Mouse (Mus musculus) forebrain, embryonic 14.5 days (tissue): Measurements from ENCODE around the gene Sun3. TPM values are rescaled to one million over a fixed set of nuclear protein-coding genes. Genes with fewer than 3 reads are reported as not detected.
A peak's percentile ranks its signal among the peaks of the same experiment; 100 is the strongest.

Experiments
- ATAC-seq: fragments of 200-750 bp; cut with Nextera tagmentation; 2 replicates; pipeline ENCODE4 v1.8.0; 2017; ENCODE audit warnings: mild to moderate bottlenecking, moderate library complexity
- DNase-seq: peaks from one replicate; pipeline ENCODE4 v3.0.0-alpha.2; 2015; ENCODE audit warnings: low spot score
- H3K27ac ChIP-seq: fragments of 300-500 bp; sonication (generic); 2 replicates; pipeline ENCODE4 v1.5.1; 2014; ENCODE audit warnings: low read depth, mild to moderate bottlenecking, control low read depth, low read length, moderate library complexity
- H3K27me3 ChIP-seq: fragments of 300-500 bp; sonication (generic); replicated peaks from 2 replicates; pipeline ENCODE4 v1.6.1; 2014; ENCODE audit warnings: low read length, control low read depth, mixed read lengths; ENCODE audit not compliant: control insufficient read depth, insufficient read depth
- H3K36me3 ChIP-seq: fragments of 300-500 bp; sonication (generic); 2 replicates; pipeline ENCODE4 v1.6.1; 2014; ENCODE audit warnings: low read length, control low read depth; ENCODE audit not compliant: control insufficient read depth, insufficient read depth
- H3K4me1 ChIP-seq: fragments of 300-500 bp; sonication (generic); 2 replicates; pipeline ENCODE4 v1.6.1; 2014; ENCODE audit warnings: antibody characterized with exemption, low read length, control low read depth; ENCODE audit not compliant: control insufficient read depth, insufficient read depth
- H3K4me2 ChIP-seq: fragments of 300-500 bp; sonication (generic); 2 replicates; pipeline ENCODE4 v1.6.1; 2014; ENCODE audit warnings: mild to moderate bottlenecking, control low read depth, low read length
- H3K4me3 ChIP-seq: fragments of 300-500 bp; sonication (generic); 2 replicates; pipeline ENCODE4 v1.5.1; 2014; ENCODE audit warnings: low read depth, low read length, control low read depth
- H3K9ac ChIP-seq: fragments of 300-500 bp; sonication (generic); 2 replicates; pipeline ENCODE4 v1.6.1; 2014; ENCODE audit warnings: mild to moderate bottlenecking, low read length, control low read depth, moderate library complexity
- H3K9me3 ChIP-seq: fragments of 300-500 bp; sonication (generic); replicated peaks from 2 replicates; pipeline ENCODE4 v1.6.1; 2016; ENCODE audit warnings: low read length, control low read depth, mixed read lengths; ENCODE audit not compliant: control insufficient read depth
- WGBS: fragments of 180-500 bp; shearing (Covaris S2); extraction: QIAGEN DNeasy Blood & Tissue Kit; methylation state at CpG from one replicate; pipeline ENCODE4 v1.1.7; 2014; 5-methylcytosine and 5-hydroxymethylcytosine counted together
- polyA plus RNA-seq: library from polyadenylated mRNA; unstranded; fragments of >200 nt; fragmentation: Nextera tagmentation; extraction: Ambion mirVana; gene quantifications from 2 replicates; pipeline ENCODE4 v1.2.1, GENCODE M21; 2014

The Sun3 gene
- polyA plus RNA-seq, 1 experiment from 2014 or later = 0.19 TPM

GRCm38 (mm10) chr11:9047044-9047443 is 1.7 kb downstream of the Sun3 start:
- Histone ChIP-seq H3K27ac (no peak overlapping the region), H3K4me1 (no peaks in the 10 kb centered on the region; the same call in 1 of the 2 replicates), H3K9ac (no peak overlapping the region), H3K36me3 (no peaks in the 10 kb centered on the region), H3K4me2 (no peak overlapping the region), H3K27me3 (peaks cover 6% of the 10 kb centered on the region; the same call in 1 of the 2 replicates), H3K4me3 (no peak overlapping the region), H3K9me3 (no peaks in the 10 kb centered on the region)
- no peak for ATAC-seq
- DNase-seq = peak; percentile 4
- 83% methylated on average over 5 of the region's 5 CpGs for WGBS

GRCm38 (mm10) chr11:9046546-9046945 is 2.2 kb downstream of the Sun3 start:
- no peak for DNase-seq

GRCm38 (mm10) chr11:9031530-9031929 is 17.3 kb downstream of the Sun3 start:
- no peaks in the 10 kb centered on the region for H3K36me3 ChIP-seq
- H3K4me2 ChIP-seq = no peak overlapping the region
- H3K27ac ChIP-seq = no peak overlapping the region
- H3K9ac ChIP-seq = no peak overlapping the region
- no peaks in the 10 kb centered on the region for H3K9me3 ChIP-seq
- ATAC-seq (no peak), DNase-seq (no peak)
- 85% methylated on average over 2 of the region's 2 CpGs for WGBS
- H3K27me3 ChIP-seq = no peaks in the 10 kb centered on the region
- no peaks in the 10 kb centered on the region for H3K4me1 ChIP-seq
- H3K4me3 ChIP-seq = no peak overlapping the region

More at GRCm38 (mm10) chr11:9046546-9046945, 2.2 kb downstream of the Sun3 start:
- no peak for ATAC-seq
- H3K9ac ChIP-seq = no peak overlapping the region
- H3K9me3 ChIP-seq = no peaks in the 10 kb centered on the region
- H3K4me3 ChIP-seq = no peak overlapping the region
- H3K27ac ChIP-seq = no peak overlapping the region
- peaks cover 6% of the 10 kb centered on the region; the same call in 1 of the 2 replicates for H3K27me3 ChIP-seq
- WGBS = 85% methylated on average over 2 of the region's 2 CpGs
- no peaks in the 10 kb centered on the region for H3K36me3 ChIP-seq
- H3K4me1 ChIP-seq = no peaks in the 10 kb centered on the region; the same call in 1 of the 2 replicates
- no peak overlapping the region for H3K4me2 ChIP-seq

GRCm38 (mm10) chr11:9025211-9025610 is 23.6 kb downstream of the Sun3 start:
- H3K9ac ChIP-seq = no peak overlapping the region
- no peaks in the 10 kb centered on the region for H3K4me1 ChIP-seq
- H3K4me3 ChIP-seq = no peak overlapping the region
- no peaks in the 10 kb centered on the region for H3K36me3 ChIP-seq
- H3K4me2 ChIP-seq = no peak overlapping the region
- H3K27ac ChIP-seq = no peak overlapping the region
- H3K9me3 ChIP-seq = no peaks in the 10 kb centered on the region
- ATAC-seq (no peak), DNase-seq (no peak)
- WGBS = 71% methylated on average over 3 of the region's 3 CpGs
- H3K27me3 ChIP-seq = no peaks in the 10 kb centered on the region

- Histone ChIP-seq H3K4me2 (no peak overlapping the region), H3K9ac (no peak overlapping the region), H3K27ac (no peak overlapping the region), H3K9me3 (no peaks in the 10 kb centered on the region), H3K36me3 (no peaks in the 10 kb centered on the region), H3K27me3 (no peaks in the 10 kb centered on the region), H3K4me3 (no peak overlapping the region), H3K4me1 (no peaks in the 10 kb centered on the region)
- ATAC-seq = no peak
- DNase-seq = no peak
- 80% methylated on average over 7 of the region's 7 CpGs for WGBS
Measured at GRCm38 (mm10) chr11:9024782-9025181, 24.0 kb downstream of the Sun3 start.

DNA sequence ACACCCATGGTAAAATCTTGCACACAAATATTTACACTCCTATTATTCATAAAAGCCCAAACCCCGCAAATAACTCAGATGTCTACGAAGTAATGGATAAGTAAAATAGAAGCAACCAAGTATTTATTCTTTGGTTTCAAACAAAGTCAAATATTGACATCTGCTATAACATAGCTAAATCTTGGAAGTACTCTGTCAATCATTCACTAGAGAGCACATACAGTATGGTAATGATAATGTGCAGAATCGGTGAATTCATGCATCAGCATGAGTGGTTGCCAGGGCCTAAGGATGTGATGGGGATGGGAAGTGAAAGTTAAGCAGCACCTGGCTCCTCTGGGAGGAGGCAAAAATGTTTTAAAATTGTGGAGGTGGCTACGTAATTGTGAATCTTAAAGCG is 28.6 kb downstream of the Sun3 start:
- Histone ChIP-seq H3K4me1 (no peaks in the 10 kb centered on the region), H3K9me3 (no peaks in the 10 kb centered on the region), H3K4me2 (no peak overlapping the region), H3K36me3 (no peaks in the 10 kb centered on the region), H3K4me3 (no peak overlapping the region), H3K27ac (no peak overlapping the region), H3K27me3 (no peaks in the 10 kb centered on the region), H3K9ac (no peak overlapping the region)
- WGBS = 92% methylated on average over 5 of the region's 5 CpGs
- ATAC-seq (no peak), DNase-seq (no peak)

GRCm38 (mm10) chr11:9018491-9019267 is 30.1 kb downstream of the Sun3 start:
- Histone ChIP-seq H3K4me3 (no peak overlapping the region), H3K27me3 (no peaks in the 10 kb centered on the region), H3K9ac (no peak overlapping the region), H3K36me3 (no peaks in the 10 kb centered on the region), H3K4me1 (no peaks in the 10 kb centered on the region), H3K4me2 (no peak overlapping the region), H3K27ac (no peak overlapping the region), H3K9me3 (no peaks in the 10 kb centered on the region)
- no peak for ATAC-seq
- no peak for DNase-seq
- WGBS = 74% methylated on average over 6 of the region's 6 CpGs

DNA sequence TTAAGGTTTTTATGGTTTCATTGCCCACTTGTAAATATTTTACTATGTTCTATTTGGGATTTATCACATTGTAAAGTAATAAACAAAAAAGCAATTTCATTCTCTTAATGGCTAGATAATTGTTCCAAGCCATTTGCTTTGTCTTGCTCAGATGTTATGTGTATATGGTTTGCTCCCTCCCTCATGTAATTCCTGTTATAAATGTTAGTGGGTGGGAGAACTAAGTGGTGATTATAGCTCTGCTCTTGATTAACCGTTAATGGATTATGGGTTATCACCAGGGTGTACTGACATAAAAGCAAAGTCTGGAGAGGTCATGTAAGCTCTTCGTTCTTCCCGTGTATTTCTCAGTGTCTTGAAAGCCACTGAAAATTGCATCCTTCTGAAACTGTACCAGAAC is 34.1 kb downstream of the Sun3 start:
- 82% methylated on average over 3 of the region's 3 CpGs for WGBS
- Histone ChIP-seq H3K27ac (no peak overlapping the region), H3K27me3 (no peaks in the 10 kb centered on the region), H3K4me3 (no peak overlapping the region), H3K9me3 (no peaks in the 10 kb centered on the region), H3K4me1 (peaks cover 2% of the 10 kb centered on the region; the same call in 1 of the 2 replicates), H3K4me2 (no peak overlapping the region), H3K9ac (no peak overlapping the region), H3K36me3 (no peaks in the 10 kb centered on the region)
- ATAC-seq = no peak
- no peak for DNase-seq

GRCm38 (mm10) chr11:9011348-9011747 is 37.4 kb downstream of the Sun3 start:
- H3K9me3 ChIP-seq = no peaks in the 10 kb centered on the region
- H3K9ac ChIP-seq = peak overlapping the region; percentile 77
- no peaks in the 10 kb centered on the region for H3K27me3 ChIP-seq
- ATAC-seq (peak; percentile 30), DNase-seq (peak; percentile 52)
- H3K4me1 ChIP-seq = peaks cover 4% of the 10 kb centered on the region; the same call in 1 of the 2 replicates
- peaks cover 9% of the 10 kb centered on the region for H3K36me3 ChIP-seq
- peak overlapping the region; percentile 65 for H3K4me2 ChIP-seq
- peak overlapping the region; percentile 82; the same call in 1 of the 2 replicates for H3K27ac ChIP-seq
- H3K4me3 ChIP-seq = peak overlapping the region; percentile 63
- 2% methylated on average over 3 of the region's 3 CpGs for WGBS
